Comparison of ENCODE assay signal across 9 mouse cellular contexts in genomic region chr2:170487890-170488502, GRCm38 (mm10). TPM values are rescaled to one million over a fixed set of nuclear protein-coding genes. Genes with fewer than 3 reads are reported as not detected.
DNase-seq lines count a peak whose midpoint lies in the region; ATAC-seq and TF ChIP-seq lines count a peak whose summit lies in the region.
"Had no signal": no experiment of that assay in that cellular context is flagged by ENCODE, and none has a peak within 500 bp of the region (broad histone marks: within the 10 kb centered on the region; RNA-seq: fewer than 3 reads in every experiment).

No protein-coding gene starts in this region.

- H3K79me2 ChIP-seq in CH12.LX (replicated peaks; ENCODE audit: control insufficient read depth, extremely low read depth, insufficient read depth, poor library complexity, severe bottlenecking) = no peaks in the 10 kb centered on the region

- 49% methylated on average over 26 of the region's 26 CpGs for whole genome bisulfite sequencing in forebrain, postnatal 0 days
- WGBS in midbrain, embryonic 14.5 days = 44% methylated on average over 26 of the region's 26 CpGs
- WGBS in kidney, embryonic 15.5 days = 64% methylated on average over 26 of the region's 26 CpGs

- no peak for TF ChIP-seq POLR2A in CH12.LX (IDR thresholded peaks at IDR 0.05; ENCODE audit: low read depth, low read length)

- TF ChIP-seq RAD21 in CH12.LX (IDR thresholded peaks at IDR 0.05; ENCODE audit: low read depth, low read length) = peak; percentile 30

- no peak overlapping the region for H3K9ac ChIP-seq in CH12.LX (ENCODE audit: insufficient read depth, low read depth)
- H3K9ac ChIP-seq in forebrain, postnatal 0 days = no peak overlapping the region
- no peak overlapping the region for H3K9ac ChIP-seq in midbrain, embryonic 14.5 days (replicated peaks; ENCODE audit: low read length)
- H3K9ac ChIP-seq in kidney, embryonic 15.5 days = no peak overlapping the region

- in situ Hi-C loops in CH12.LX (cut with MboI; ENCODE audit: low pct_ligation_motif_present, low pct_unique_long_range_greater_than_20kb, low sequenced_read_pairs) = no loop called here

- no peak for DNase-seq in gastrocnemius, adult 2 months
- DNase-seq in gastrocnemius, postnatal 4 days (ENCODE audit: low spot score in 2 of 2) = no peak
- peak; percentile 23 for DNase-seq in CH12.LX (ENCODE audit: extremely low read depth)
- DNase-seq in forebrain, postnatal 0 days = peak; percentile 56
- DNase-seq in midbrain, embryonic 14.5 days = peak; percentile 73
- no peak for DNase-seq in heart, postnatal 4 days
- no peak for DNase-seq in left cerebral cortex, postnatal 4 days

- H3K9me3 ChIP-seq in CH12.LX (replicated peaks; ENCODE audit: low read length) = no peaks in the 10 kb centered on the region
- H3K9me3 ChIP-seq in forebrain, postnatal 0 days (ENCODE audit: low read length) = no peaks in the 10 kb centered on the region
- H3K9me3 ChIP-seq in midbrain, embryonic 14.5 days (ENCODE audit: control insufficient read depth, low read length) = no peaks in the 10 kb centered on the region
- H3K9me3 ChIP-seq in kidney, embryonic 15.5 days (replicated peaks) = no peaks in the 10 kb centered on the region

- TF ChIP-seq EP300 in CH12.LX (IDR thresholded peaks at IDR 0.05; ENCODE audit: low read length) = no peak

- no peak overlapping the region for H3K27ac ChIP-seq in gastrocnemius, adult 2 months
- no peak overlapping the region for H3K27ac ChIP-seq in CH12.LX (ENCODE audit: insufficient read depth, low read depth)
- no peak overlapping the region for H3K27ac ChIP-seq in forebrain, postnatal 0 days (ENCODE audit: low read depth, low read length)
- no peak overlapping the region for H3K27ac ChIP-seq in midbrain, embryonic 14.5 days (replicated peaks; ENCODE audit: low read depth, low read length)
- no peak overlapping the region for H3K27ac ChIP-seq in kidney, embryonic 15.5 days

- dilution Hi-C loops in CH12.LX (cut with MboI; ENCODE audit: extremely low pct_ligation_motif_present, extremely low pct_unique_long_range_greater_than_20kb, low sequenced_read_pairs) = no loop called here

- no peaks in the 10 kb centered on the region for H3K36me3 ChIP-seq in CH12.LX (replicated peaks in 1 of 2; ENCODE audit: control insufficient read depth in 1 of 2, insufficient read depth in 1 of 2, low read length in 1 of 2)
- H3K36me3 ChIP-seq in forebrain, postnatal 0 days (ENCODE audit: insufficient read depth) = no peaks in the 10 kb centered on the region
- no peaks in the 10 kb centered on the region for H3K36me3 ChIP-seq in midbrain, embryonic 14.5 days (ENCODE audit: control insufficient read depth, insufficient read depth, low read length)
- H3K36me3 ChIP-seq in kidney, embryonic 15.5 days = no peaks in the 10 kb centered on the region

- peak; percentile 36; the same call in 1 of the 2 replicates for ATAC-seq in forebrain, postnatal 0 days
- no peak for ATAC-seq in midbrain, embryonic 14.5 days (ENCODE audit: low FRiP score, low TSS enrichment)
- no peak for ATAC-seq in kidney, embryonic 15.5 days (replicated peaks; ENCODE audit: low FRiP score)

- no peak overlapping the region; the same call in 1 of the 2 replicates for H3K4me2 ChIP-seq in CH12.LX (ENCODE audit: insufficient read depth, low read depth, poor library complexity, severe bottlenecking)
- H3K4me2 ChIP-seq in forebrain, postnatal 0 days (ENCODE audit: low read depth) = no peak overlapping the region
- peak overlapping the region; percentile 29 for H3K4me2 ChIP-seq in midbrain, embryonic 14.5 days (ENCODE audit: low read length)
- no peak overlapping the region for H3K4me2 ChIP-seq in kidney, embryonic 15.5 days

- no peak overlapping the region for H3K4me3 ChIP-seq in gastrocnemius, adult 2 months
- H3K4me3 ChIP-seq in CH12.LX (replicated peaks in 1 of 3; ENCODE audit: low read depth in 2 of 3, low read length in 2 of 3, poor library complexity in 1 of 3) = no peak overlapping the region
- no peak overlapping the region for H3K4me3 ChIP-seq in forebrain, postnatal 0 days (ENCODE audit: low read depth, low read length)
- H3K4me3 ChIP-seq in midbrain, embryonic 14.5 days (replicated peaks; ENCODE audit: low read depth, low read length) = no peak overlapping the region
- no peak overlapping the region for H3K4me3 ChIP-seq in kidney, embryonic 15.5 days (replicated peaks)

- H3K4me1 ChIP-seq in CH12.LX (ENCODE audit: control insufficient read depth in 1 of 2, insufficient read depth in 2 of 2) = no peaks in the 10 kb centered on the region
- no peaks in the 10 kb centered on the region for H3K4me1 ChIP-seq in forebrain, postnatal 0 days (ENCODE audit: insufficient read depth)
- H3K4me1 ChIP-seq in midbrain, embryonic 14.5 days (ENCODE audit: control insufficient read depth, insufficient read depth, low read length) = no peaks in the 10 kb centered on the region
- no peaks in the 10 kb centered on the region for H3K4me1 ChIP-seq in kidney, embryonic 15.5 days

- peaks cover 83% of the 10 kb centered on the region for H3K27me3 ChIP-seq in CH12.LX (replicated peaks)
- no peaks in the 10 kb centered on the region for H3K27me3 ChIP-seq in forebrain, postnatal 0 days (ENCODE audit: insufficient read depth, low read length)
- H3K27me3 ChIP-seq in midbrain, embryonic 14.5 days (ENCODE audit: control insufficient read depth, insufficient read depth, low read length) = no peaks in the 10 kb centered on the region
- H3K27me3 ChIP-seq in kidney, embryonic 15.5 days = peaks cover 70% of the 10 kb centered on the region

- TF ChIP-seq CTCF in gastrocnemius, adult 2 months (IDR thresholded peaks at IDR 0.05) = peak; percentile 60
- peak; percentile 52 to 68; a peak in 3 of 4 replicates for TF ChIP-seq CTCF in CH12.LX (conservative IDR thresholded peaks at IDR 0.05 in 1 of 2, IDR thresholded peaks at IDR 0.05 in 1 of 2; ENCODE audit: low read depth in 2 of 2, low read length in 2 of 2)
- peak; percentile 72 for TF ChIP-seq CTCF in forebrain, postnatal 0 days (IDR thresholded peaks at IDR 0.05; ENCODE audit: low read depth)

- intact Hi-C loops in gastrocnemius, adult 2 months (cut with DNase I) = loop anchor here (2.0 kb wide), 1 partner anchor 21 kb away; no protein-coding TSS in a partner anchor
- intact Hi-C loops in left cerebral cortex, postnatal 4 days (cut with DNase I) = no loop called here

TF ChIP-seq in CH12.LX, 34 proteins besides CTCF, POLR2A, EP300 and RAD21:
- TF ChIP-seq MXI1 (IDR thresholded peaks at IDR 0.05; ENCODE audit: low read depth, low read length) = no peak
- TF ChIP-seq SMC3 (IDR thresholded peaks at IDR 0.05; ENCODE audit: low read depth, low read length) = peak; percentile 48
- TF ChIP-seq KAT2A (IDR thresholded peaks at IDR 0.05; ENCODE audit: insufficient replicate concordance, low read length) = no peak
- no peak for TF ChIP-seq IRF4 (IDR thresholded peaks at IDR 0.05; ENCODE audit: low read depth, low read length)

RNA-seq across cellular contexts. Expression of gene Pfdn4, which starts 8.2 kb away (rescaled TPM):
- 10 to 100 TPM; 11.8 to 14.4 TPM for total RNA-seq in gastrocnemius, adult 2 months (2021)
- 10 to 100 TPM; 22.7 to 32.4 TPM for total RNA-seq in gastrocnemius, postnatal 4 days (2021)
- total RNA-seq in CH12.LX (2012; rRNA removed) (56.2 and 68.1 TPM in 2 replicates), CH12.LX (2014; rRNA removed) (222 and 254 TPM in 2 replicates)
- polyA plus RNA-seq in CH12.LX (2012; ENCODE audit: insufficient read length, low read depth) = 68.8 and 77.8 TPM in 2 replicates
- 154 and 194 TPM in 2 replicates for total RNA-seq in forebrain, postnatal 0 days (2014; rRNA removed)
- 145 and 191 TPM in 2 replicates for polyA plus RNA-seq in forebrain, postnatal 0 days (2015; fragmentation: Nextera tagmentation; extraction: Ambion mirVana)
- 142 and 163 TPM in 2 replicates for polyA plus RNA-seq in midbrain, embryonic 14.5 days (2014; fragmentation: Nextera tagmentation; extraction: Ambion mirVana)
- 10 to 100 TPM; 15.4 to 17.2 TPM for total RNA-seq in heart, postnatal 4 days (2021)
- polyA plus RNA-seq in kidney, embryonic 15.5 days (2015; fragmentation: Nextera tagmentation; extraction: Ambion mirVana) = 77.8 and 103 TPM in 2 replicates
- 10 to 100 TPM; 44.1 to 53.1 TPM for total RNA-seq in left cerebral cortex, postnatal 4 days (2021)

RNA-seq across cellular contexts. Expression of gene Cyp24a1, which starts 8.9 kb away (rescaled TPM):
- total RNA-seq in gastrocnemius, adult 2 months (2021) = not detected
- not detected for total RNA-seq in gastrocnemius, postnatal 4 days (2021)
- not detected in 2 replicates for total RNA-seq in CH12.LX (2012; rRNA removed)
- not detected in 2 replicates for total RNA-seq in CH12.LX (2014; rRNA removed)
- not detected in 2 replicates for polyA plus RNA-seq in CH12.LX (2012; ENCODE audit: insufficient read length, low read depth)
- not detected in 2 replicates for total RNA-seq in forebrain, postnatal 0 days (2014; rRNA removed)
- 0.04 TPM in 1 of 2 replicates, not detected in the other for polyA plus RNA-seq in forebrain, postnatal 0 days (2015; fragmentation: Nextera tagmentation; extraction: Ambion mirVana)
- 0.09 and 0.22 TPM in 2 replicates for polyA plus RNA-seq in midbrain, embryonic 14.5 days (2014; fragmentation: Nextera tagmentation; extraction: Ambion mirVana)
- total RNA-seq in heart, postnatal 4 days (2021) = not detected
- 1.7 and 1.8 TPM in 2 replicates for polyA plus RNA-seq in kidney, embryonic 15.5 days (2015; fragmentation: Nextera tagmentation; extraction: Ambion mirVana)
- total RNA-seq in left cerebral cortex, postnatal 4 days (2021) = not detected
- total RNA-seq: left cerebral cortex, postnatal 14 days had no signal

Comparison
In these comparisons a context has a peak if more than half of its experiments do, and no peak if none do; other contexts are left out.
1. DNase-seq: peak in CH12.LX (single experiment), forebrain, postnatal 0 days (single experiment) and midbrain, embryonic 14.5 days (single experiment); none in gastrocnemius, adult 2 months (single experiment), gastrocnemius, postnatal 4 days (0 of 2), heart, postnatal 4 days (single experiment) and left cerebral cortex, postnatal 4 days (single experiment).
2. Peak in every context shown above with its lines, with median percentiles within 50 percentile points of each other: CTCF ChIP-seq.